Mouse (Mus musculus) G1E-ER4 (cell line): Measurements from ENCODE around the gene Trnt1. TPM values are rescaled to one million over a fixed set of nuclear protein-coding genes. Genes with fewer than 3 reads are reported as not detected.

ENCODE experiments used
- GATA1 ChIP-seq: IDR thresholded peaks from one replicate; pipeline ENCODE4 v1.8.0; 2012; ENCODE audit warnings: low read length, inconsistent platforms
- polyA plus RNA-seq: library from polyadenylated mRNA; stranded (reverse); fragments of >175 nt; gene quantifications from 2 replicates; pipeline ENCODE4 v1.2.3, GENCODE M21; 2012

Gene Trnt1
- polyA plus RNA-seq, 1 experiment: 4.2 TPM

GRCm38 (mm10) chr6:106819246-106819645, 50.3 kb downstream of the Trnt1 start:
- TF ChIP-seq GATA1: no peak

GRCm38 (mm10) chr6:106819906-106820305, 51.0 kb downstream of the Trnt1 start:
- TF ChIP-seq GATA1: no peak

GRCm38 (mm10) chr6:106820566-106820965, 51.6 kb downstream of the Trnt1 start:
- no peak for TF ChIP-seq GATA1

- no peak for TF ChIP-seq GATA1
Measured at GRCm38 (mm10) chr6:106822329-106822728, 53.4 kb downstream of the Trnt1 start.

Other genes starting within 250 kb of the Trnt1 start
- not detected in 2 replicates for gene Il5ra, start 20.1 kb upstream of the Trnt1 start, polyA plus RNA-seq
- 0.98 and 1.4 TPM in 2 replicates for gene Crbn, start 31.0 kb downstream of the Trnt1 start, polyA plus RNA-seq